Mouse (Mus musculus): ENCODE data around the gene Tra2a. TPM values are rescaled to one million over a fixed set of nuclear protein-coding genes. Genes with fewer than 3 reads are reported as not detected.

Tra2a gene
- polyA plus RNA-seq, 1 experiment from 2014 or later: 63.0 TPM

DNA sequence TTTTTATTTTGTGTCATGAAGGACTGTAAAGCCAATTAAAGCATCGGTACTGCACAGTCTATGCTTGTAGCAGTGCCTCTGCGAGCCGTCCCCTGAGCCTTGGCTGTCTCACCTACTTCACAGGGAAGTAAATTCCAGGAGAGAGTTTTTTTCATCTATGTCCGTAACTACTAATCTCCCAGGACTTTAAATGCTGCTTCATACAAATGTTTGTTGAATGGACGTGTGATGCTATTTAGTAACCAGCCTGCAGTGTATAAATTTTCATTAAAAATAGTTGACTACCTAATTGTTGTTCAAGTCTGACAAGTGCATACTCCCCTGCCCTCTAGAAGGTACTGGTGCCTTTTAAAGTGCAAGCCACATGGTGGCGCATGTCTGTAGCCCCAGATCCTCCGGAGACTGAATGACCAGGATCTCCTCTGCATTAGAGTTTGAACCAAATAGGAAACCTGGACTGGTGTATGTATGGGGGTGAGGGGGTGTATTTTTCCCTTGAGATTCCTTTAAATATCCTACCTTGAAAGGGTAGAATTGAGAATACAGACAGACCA lies 35.6 kb downstream of the Tra2a start:
- Histone ChIP-seq H3K9me3 (replicated peaks) (no peaks in the 10 kb centered on the region), H3K27ac (no peak overlapping the region), H3K36me3 (no peaks in the 10 kb centered on the region), H3K4me2 (0 out of 2 replicates have a peak overlapping the region, but pooled peaks have one; percentile 16), H3K4me3 (no peak overlapping the region), H3K9ac (no peak overlapping the region), H3K4me1 (peaks cover 9% of the 10 kb centered on the region; the same call in 1 of the 2 replicates), H3K27me3 (replicated peaks) (no peaks in the 10 kb centered on the region)
- WGBS (ENCODE audit: insufficient replicate concordance): 17% methylated on average over 7 of the region's 7 CpGs
- peak; percentile 56; the same call in 1 of the 2 replicates for ATAC-seq

DNA sequence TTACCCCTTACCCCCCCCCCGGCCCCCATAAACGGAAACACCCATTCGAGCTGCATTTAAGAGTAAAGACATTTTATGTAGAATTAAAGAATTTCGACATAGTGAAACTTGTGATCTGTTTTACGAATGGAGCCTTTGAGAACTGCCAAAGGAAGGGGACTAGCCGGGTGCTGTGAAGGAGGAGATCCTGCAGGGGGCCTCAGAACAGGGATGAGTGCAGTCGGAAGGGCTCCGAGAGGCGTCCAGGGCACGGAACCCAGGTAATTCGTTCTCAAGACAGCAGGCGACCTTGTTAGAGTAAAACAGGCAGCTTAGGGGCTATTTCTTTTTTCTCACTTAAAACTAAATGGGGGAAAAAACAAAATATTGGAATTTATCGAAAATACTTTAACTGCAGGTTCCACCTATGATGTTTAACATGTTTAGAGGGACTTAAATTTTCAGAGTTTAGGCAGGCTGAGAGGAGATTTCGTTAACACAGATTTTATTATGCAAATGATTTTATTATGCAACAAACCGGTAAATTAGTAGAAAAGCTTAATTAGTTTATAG lies 36.6 kb downstream of the Tra2a start:
- Histone ChIP-seq H3K27ac (no peak overlapping the region), H3K4me3 (no peak overlapping the region; the same call in 1 of the 2 replicates), H3K9me3 (replicated peaks) (no peaks in the 10 kb centered on the region), H3K4me1 (peaks cover 9% of the 10 kb centered on the region; the same call in 1 of the 2 replicates), H3K9ac (0 out of 2 replicates have a peak overlapping the region, but pooled peaks have one; percentile 36), H3K4me2 (peak overlapping the region; percentile 48), H3K27me3 (replicated peaks) (no peaks in the 10 kb centered on the region), H3K36me3 (no peaks in the 10 kb centered on the region)
- peak; percentile 66; the same call in 1 of the 2 replicates for ATAC-seq
- WGBS (ENCODE audit: insufficient replicate concordance): 7% methylated on average over 15 of the region's 15 CpGs

DNA sequence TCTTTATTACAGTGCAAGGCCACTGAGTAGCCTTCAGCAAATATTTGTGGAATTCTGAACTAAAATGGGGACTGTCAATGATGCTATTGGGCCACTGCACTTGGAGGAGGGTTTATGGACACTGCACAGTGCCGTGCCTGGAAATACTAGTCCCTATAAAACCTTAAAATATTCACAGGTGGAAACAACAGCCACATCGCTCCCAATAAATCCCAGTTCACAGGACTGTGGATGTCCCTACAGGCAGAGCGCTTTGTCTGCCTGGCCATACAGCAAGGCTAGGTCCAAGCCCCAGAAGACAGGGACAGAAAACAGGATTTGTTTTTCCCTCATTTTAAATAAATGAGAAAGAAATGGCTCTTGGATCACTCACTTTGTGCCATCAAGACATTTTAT lies 38.1 kb downstream of the Tra2a start:
- ATAC-seq: no peak
- H3K4me2 ChIP-seq: no peak overlapping the region
- 89% methylated on average over 3 of the region's 3 CpGs for WGBS (ENCODE audit: insufficient replicate concordance)
- H3K9ac ChIP-seq: no peak overlapping the region
- no peaks in the 10 kb centered on the region for H3K9me3 ChIP-seq (replicated peaks)
- H3K36me3 ChIP-seq: no peaks in the 10 kb centered on the region
- no peaks in the 10 kb centered on the region for H3K27me3 ChIP-seq (replicated peaks)
- no peak overlapping the region for H3K27ac ChIP-seq
- H3K4me3 ChIP-seq: no peak overlapping the region
- H3K4me1 ChIP-seq: peaks cover 16% of the 10 kb centered on the region

DNA sequence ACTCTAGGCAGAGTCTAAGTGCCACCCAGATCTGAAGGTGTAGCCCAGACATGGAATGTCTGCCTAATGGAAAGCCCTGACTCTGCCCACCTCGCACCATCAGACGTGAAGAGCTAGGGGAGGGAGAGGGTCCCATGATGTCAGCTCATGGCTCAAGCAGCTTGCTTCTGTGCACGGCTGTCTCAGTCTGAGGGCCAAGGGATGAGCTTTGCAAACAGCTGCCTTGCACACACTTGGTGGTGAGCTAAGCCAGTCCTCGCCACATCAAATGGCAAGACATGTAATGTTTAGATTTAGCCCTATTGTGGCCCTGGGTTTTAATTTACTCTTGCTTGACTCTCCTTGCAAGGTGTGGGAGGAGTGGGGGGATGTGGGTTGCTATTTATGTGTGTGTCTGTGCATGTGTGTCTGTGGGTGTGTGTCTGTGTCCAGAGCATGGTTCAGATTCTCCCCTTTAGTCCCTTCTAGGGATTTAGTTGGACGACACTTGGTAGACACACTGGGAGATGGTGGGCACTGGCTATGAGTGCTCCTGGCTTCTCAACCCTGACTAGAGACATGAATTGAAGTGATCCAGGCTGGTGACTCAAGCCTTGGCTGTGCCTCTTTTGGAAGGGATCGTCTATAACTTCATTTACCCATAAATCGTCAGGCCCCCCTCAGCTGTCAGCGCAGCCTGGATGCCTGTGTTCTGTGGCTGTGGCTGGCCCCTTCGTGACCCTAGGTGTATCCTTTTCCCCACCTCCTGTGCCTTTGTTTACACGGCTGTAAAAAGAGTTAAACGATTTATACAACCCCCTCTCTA lies 38.7 kb downstream of the Tra2a start:
- H3K4me1 ChIP-seq: peaks cover 21% of the 10 kb centered on the region
- ATAC-seq: 0 out of 2 replicates have a peak, but pooled peaks have one; percentile 26
- 68% methylated on average over 11 of the region's 11 CpGs for WGBS (ENCODE audit: insufficient replicate concordance)
- H3K27ac ChIP-seq: no peak overlapping the region; the same call in 1 of the 2 replicates
- no peak overlapping the region for H3K9ac ChIP-seq
- no peak overlapping the region for H3K4me2 ChIP-seq
- H3K27me3 ChIP-seq (replicated peaks): no peaks in the 10 kb centered on the region
- no peaks in the 10 kb centered on the region for H3K9me3 ChIP-seq (replicated peaks)
- H3K36me3 ChIP-seq: no peaks in the 10 kb centered on the region
- H3K4me3 ChIP-seq: no peak overlapping the region

DNA sequence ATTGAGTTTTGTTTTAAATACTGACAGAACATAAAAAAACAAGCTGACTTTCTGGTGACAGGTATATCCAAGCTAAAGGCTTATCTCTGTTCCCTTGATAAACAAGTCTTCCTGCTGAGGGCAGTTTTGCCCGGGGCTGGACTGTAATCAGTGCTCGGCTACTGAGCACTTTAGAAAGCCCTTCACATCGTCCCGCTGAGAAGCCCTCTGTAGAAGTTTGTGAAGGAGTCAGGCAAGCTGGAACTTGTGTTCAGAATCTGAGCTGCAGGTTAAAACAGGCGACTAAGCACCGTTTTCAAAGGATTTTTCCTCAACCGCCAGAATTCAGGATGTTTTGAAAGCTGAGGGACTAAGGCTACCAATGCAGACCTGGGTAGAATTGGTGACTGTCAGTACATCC lies 41.9 kb downstream of the Tra2a start:
- H3K27ac ChIP-seq: peak overlapping the region; percentile 54
- H3K4me3 ChIP-seq: no peak overlapping the region
- no peaks in the 10 kb centered on the region for H3K27me3 ChIP-seq (replicated peaks)
- H3K9ac ChIP-seq: peak overlapping the region; percentile 24; the same call in 1 of the 2 replicates
- WGBS (ENCODE audit: insufficient replicate concordance): 7% methylated on average over 7 of the region's 7 CpGs
- H3K36me3 ChIP-seq: no peaks in the 10 kb centered on the region
- peak overlapping the region; percentile 34 for H3K4me2 ChIP-seq
- H3K4me1 ChIP-seq: peaks cover 21% of the 10 kb centered on the region
- no peak for ATAC-seq
- H3K9me3 ChIP-seq (replicated peaks): no peaks in the 10 kb centered on the region

- 5% methylated on average over 16 of the region's 16 CpGs for WGBS (ENCODE audit: insufficient replicate concordance)
- no peaks in the 10 kb centered on the region for H3K36me3 ChIP-seq
Measured at GRCm38 (mm10) chr6:49219920-49220604, 43.8 kb downstream of the Tra2a start.

DNA sequence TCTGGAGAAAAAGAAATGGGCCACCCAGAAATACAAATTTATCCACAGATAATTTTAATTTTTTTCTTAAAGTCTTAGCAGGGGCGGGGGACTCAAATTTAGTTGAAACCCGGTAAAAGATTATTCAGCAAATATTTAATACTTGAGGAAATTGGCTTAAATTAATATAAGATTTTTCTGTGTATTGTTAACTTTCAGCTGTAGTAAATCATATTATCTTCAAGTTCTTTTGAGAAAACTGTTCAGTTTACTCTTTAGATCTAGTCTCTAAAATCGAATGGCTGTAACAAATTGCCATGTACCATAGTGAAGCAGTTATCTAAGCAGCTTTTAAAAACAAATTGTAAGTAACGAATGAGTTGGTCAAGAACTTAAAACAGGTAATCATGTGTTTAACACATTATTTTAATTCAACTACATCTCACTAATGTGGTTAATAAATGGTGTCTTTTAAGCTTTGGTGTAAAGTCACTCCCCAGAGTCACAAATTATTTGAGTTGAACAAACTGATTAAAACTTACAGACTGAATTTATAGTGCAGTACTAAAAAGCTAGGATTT lies 44.8 kb downstream of the Tra2a start:
- Histone ChIP-seq H3K4me1 (peaks cover 16% of the 10 kb centered on the region), H3K27ac (no peak overlapping the region), H3K9me3 (replicated peaks) (no peaks in the 10 kb centered on the region), H3K9ac (peak overlapping the region; percentile 46; the same call in 1 of the 2 replicates), H3K36me3 (no peaks in the 10 kb centered on the region), H3K4me2 (peak overlapping the region; percentile 93), H3K27me3 (replicated peaks) (no peaks in the 10 kb centered on the region), H3K4me3 (peak overlapping the region; percentile 81; the same call in 1 of the 2 replicates)
- no peak for ATAC-seq
- WGBS (ENCODE audit: insufficient replicate concordance): 6% methylated on average over 4 of the region's 4 CpGs

More at GRCm38 (mm10) chr6:49219920-49220604, 43.8 kb downstream of the Tra2a start:
- Histone ChIP-seq H3K4me1 (peaks cover 19% of the 10 kb centered on the region), H3K27ac (peak overlapping the region; percentile 78), H3K9ac (peak overlapping the region; percentile 71), H3K27me3 (replicated peaks) (no peaks in the 10 kb centered on the region), H3K9me3 (replicated peaks) (no peaks in the 10 kb centered on the region), H3K4me2 (peak overlapping the region; percentile 76), H3K4me3 (peak overlapping the region; percentile 55)
- ATAC-seq: no peak

DNA sequence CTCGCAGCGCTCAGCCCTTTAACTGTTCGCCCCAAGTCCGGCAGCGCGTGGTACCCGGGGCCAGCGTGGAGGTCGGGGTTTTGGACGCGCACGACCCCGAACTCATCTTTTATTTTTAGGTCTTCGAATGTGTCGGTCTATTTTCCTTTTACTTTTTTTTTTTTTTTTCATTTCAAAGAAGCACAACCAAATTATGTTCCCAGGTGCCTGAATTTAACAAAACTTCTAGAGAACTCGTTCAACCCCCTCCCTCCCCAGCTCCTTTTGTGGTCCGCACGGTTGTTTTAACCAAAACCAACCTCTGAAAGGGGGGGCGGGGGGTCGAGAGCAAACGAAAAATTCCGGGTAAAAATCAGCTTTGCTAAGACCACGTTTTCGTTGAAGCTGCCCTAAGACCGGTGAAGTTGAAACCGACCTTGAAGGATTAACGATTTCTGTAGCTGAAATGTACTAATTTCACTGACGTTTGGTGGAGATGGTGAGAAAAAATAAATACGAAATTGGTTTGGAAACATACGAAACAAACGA lies 45.5 kb downstream of the Tra2a start:
- H3K9ac ChIP-seq: peak overlapping the region; percentile 75
- peak overlapping the region; percentile 99 for H3K27ac ChIP-seq

DNA sequence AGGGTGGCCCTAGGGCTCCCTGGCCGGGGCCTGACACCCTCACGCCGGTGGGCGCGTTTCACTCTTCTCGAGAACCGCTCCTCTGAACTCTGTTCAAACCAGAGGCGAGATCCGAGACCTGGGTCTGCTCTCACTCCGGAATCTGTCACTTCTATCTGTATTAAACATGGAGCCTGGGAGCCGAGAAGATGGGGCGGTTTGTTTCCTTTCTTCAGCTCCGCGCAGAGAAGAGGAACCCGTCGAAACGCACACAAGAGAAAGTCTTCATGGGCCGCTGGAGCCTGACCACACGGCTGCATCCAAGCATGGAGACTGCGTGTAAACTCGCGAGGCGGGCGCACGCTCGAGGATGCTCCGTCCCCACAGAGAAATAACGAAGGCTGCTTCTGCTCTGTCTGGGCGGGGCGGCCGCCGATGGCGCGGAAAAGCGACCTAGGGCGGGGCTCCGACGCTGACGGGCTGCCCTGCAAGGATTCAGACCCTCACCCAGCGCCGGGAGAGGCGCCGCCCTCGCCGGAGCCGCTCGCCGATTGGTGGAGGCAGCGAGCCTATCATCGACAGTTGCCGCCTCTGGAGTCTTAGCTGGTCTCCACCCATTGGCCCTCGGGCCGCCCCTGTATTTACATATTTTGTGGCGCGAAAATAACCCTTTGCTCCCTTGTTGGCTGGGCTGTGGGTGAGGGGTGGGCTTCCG lies 46.1 kb downstream of the Tra2a start:
- Histone ChIP-seq H3K27ac (peak overlapping the region; percentile 99), H3K27me3 (replicated peaks) (no peaks in the 10 kb centered on the region), H3K4me3 (peak overlapping the region; percentile 81), H3K9me3 (replicated peaks) (no peaks in the 10 kb centered on the region), H3K36me3 (no peaks in the 10 kb centered on the region), H3K4me2 (peak overlapping the region; percentile 93), H3K4me1 (peaks cover 29% of the 10 kb centered on the region), H3K9ac (peak overlapping the region; percentile 89)
- under 1% methylated on average over 56 of the region's 56 CpGs for WGBS (ENCODE audit: insufficient replicate concordance)
- peak; percentile 88 for ATAC-seq

More for the DNA sequence above, 45.5 kb downstream of the Tra2a start:
- WGBS (ENCODE audit: insufficient replicate concordance): under 1% methylated on average over 31 of the region's 31 CpGs
- H3K4me3 ChIP-seq: peak overlapping the region; percentile 81
- no peak for ATAC-seq
- no peaks in the 10 kb centered on the region for H3K36me3 ChIP-seq
- no peaks in the 10 kb centered on the region for H3K9me3 ChIP-seq (replicated peaks)
- H3K4me1 ChIP-seq: peaks cover 23% of the 10 kb centered on the region
- H3K27me3 ChIP-seq (replicated peaks): no peaks in the 10 kb centered on the region
- peak overlapping the region; percentile 93 for H3K4me2 ChIP-seq

DNA sequence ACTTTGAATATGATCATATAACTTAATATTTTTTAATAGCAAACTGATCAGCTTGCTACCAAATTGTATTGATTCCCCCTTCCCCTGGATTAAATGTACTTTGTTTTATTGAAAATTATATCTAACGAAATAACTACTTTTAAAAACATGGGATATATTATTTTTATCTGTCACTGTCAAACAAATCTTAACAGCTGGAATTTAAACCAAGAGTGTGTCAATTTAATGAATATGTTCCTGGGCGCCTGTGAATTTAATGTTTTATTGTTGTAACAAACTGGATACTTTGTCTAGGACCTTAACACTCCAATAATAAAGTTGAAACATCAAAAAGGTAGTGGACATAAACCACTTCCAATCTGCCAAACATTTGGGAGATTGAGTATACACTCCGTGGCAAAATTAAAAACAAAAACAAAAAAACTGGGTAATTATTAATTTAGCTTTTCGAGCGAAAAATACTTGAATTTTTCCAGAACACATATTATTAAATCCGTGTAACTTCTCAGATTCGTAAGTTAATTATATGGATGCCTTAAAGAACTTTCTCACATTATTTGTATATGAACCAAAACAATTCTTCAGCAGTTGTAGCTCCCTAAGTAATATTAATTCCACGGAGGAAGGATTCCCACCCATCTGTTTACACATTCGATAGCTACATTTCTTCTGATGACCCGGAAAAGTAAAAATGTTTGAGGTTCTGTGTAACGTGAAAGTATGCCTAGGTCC lies 46.9 kb downstream of the Tra2a start:
- ATAC-seq: no peak
- Histone ChIP-seq H3K9me3 (replicated peaks) (no peaks in the 10 kb centered on the region), H3K4me1 (peaks cover 35% of the 10 kb centered on the region), H3K27ac (peak overlapping the region; percentile 99), H3K27me3 (replicated peaks) (no peaks in the 10 kb centered on the region), H3K4me2 (peak overlapping the region; percentile 93), H3K9ac (peak overlapping the region; percentile 89), H3K36me3 (0 out of 2 replicates have a peak, but pooled peaks cover 2% of the 10 kb centered on the region), H3K4me3 (peak overlapping the region; percentile 81)
- WGBS (ENCODE audit: insufficient replicate concordance): 3% methylated on average over 11 of the region's 11 CpGs
